Mouse (Mus musculus) liver, embryonic 13.5 days (tissue): Measurements from ENCODE around the gene Runx1. TPM values are rescaled to one million over a fixed set of nuclear protein-coding genes. Genes with fewer than 3 reads are reported as not detected.

Source experiments
- ATAC-seq: fragments of 200-750 bp; cut with Nextera tagmentation; 2 replicates; pipeline ENCODE4 v1.8.0; 2017; ENCODE audit warnings: low read depth, mild to moderate bottlenecking, moderate number of reproducible peaks, moderate library complexity
- DNase-seq: peaks from one replicate; pipeline ENCODE4 v3.0.0; 2022
- H3K27ac ChIP-seq: fragments of 300-500 bp; sonication (generic); 2 replicates; pipeline ENCODE4 v1.5.1; 2015; ENCODE audit warnings: moderate library complexity, mild to moderate bottlenecking, inconsistent platforms
- H3K27me3 ChIP-seq: fragments of 300-500 bp; sonication (generic); 2 replicates; pipeline ENCODE4 v1.6.1; 2015; ENCODE audit warnings: mild to moderate bottlenecking, inconsistent platforms
- H3K36me3 ChIP-seq: fragments of 300-500 bp; sonication (generic); 2 replicates; pipeline ENCODE4 v1.6.1; 2015; ENCODE audit warnings: mild to moderate bottlenecking, inconsistent platforms
- H3K4me1 ChIP-seq: fragments of 300-500 bp; sonication (generic); replicated peaks from 2 replicates; pipeline ENCODE4 v1.6.1; 2015; ENCODE audit warnings: inconsistent platforms
- H3K4me2 ChIP-seq: fragments of 300-500 bp; sonication (generic); 2 replicates; pipeline ENCODE4 v1.6.1; 2015; ENCODE audit warnings: inconsistent platforms, mild to moderate bottlenecking, moderate library complexity
- H3K4me3 ChIP-seq: fragments of 300-500 bp; sonication (generic); replicated peaks from 2 replicates; pipeline ENCODE4 v1.5.1; 2015; ENCODE audit warnings: mild to moderate bottlenecking, inconsistent platforms
- H3K9ac ChIP-seq: fragments of 300-500 bp; sonication (generic); 2 replicates; pipeline ENCODE4 v1.6.1; 2015; ENCODE audit warnings: mild to moderate bottlenecking, inconsistent platforms
- H3K9me3 ChIP-seq: fragments of 300-500 bp; sonication (generic); replicated peaks from 2 replicates; pipeline ENCODE4 v1.6.1; 2016; ENCODE audit warnings: inconsistent platforms
- WGBS: fragments of 180-500 bp; shearing (Covaris S2); methylation state at CpG from one replicate; pipeline ENCODE4 v1.1.7; 2015; ENCODE audit not compliant: insufficient replicate concordance; 5-methylcytosine and 5-hydroxymethylcytosine counted together
- polyA plus RNA-seq: library from polyadenylated mRNA; unstranded; fragments of >200 nt; fragmentation: Nextera tagmentation; extraction: Ambion mirVana; gene quantifications from 2 replicates; pipeline ENCODE4 v1.2.1, GENCODE M21; 2015

Runx1 gene
- polyA plus RNA-seq, 1 experiment from 2014 or later, result 5.9 TPM

DNA sequence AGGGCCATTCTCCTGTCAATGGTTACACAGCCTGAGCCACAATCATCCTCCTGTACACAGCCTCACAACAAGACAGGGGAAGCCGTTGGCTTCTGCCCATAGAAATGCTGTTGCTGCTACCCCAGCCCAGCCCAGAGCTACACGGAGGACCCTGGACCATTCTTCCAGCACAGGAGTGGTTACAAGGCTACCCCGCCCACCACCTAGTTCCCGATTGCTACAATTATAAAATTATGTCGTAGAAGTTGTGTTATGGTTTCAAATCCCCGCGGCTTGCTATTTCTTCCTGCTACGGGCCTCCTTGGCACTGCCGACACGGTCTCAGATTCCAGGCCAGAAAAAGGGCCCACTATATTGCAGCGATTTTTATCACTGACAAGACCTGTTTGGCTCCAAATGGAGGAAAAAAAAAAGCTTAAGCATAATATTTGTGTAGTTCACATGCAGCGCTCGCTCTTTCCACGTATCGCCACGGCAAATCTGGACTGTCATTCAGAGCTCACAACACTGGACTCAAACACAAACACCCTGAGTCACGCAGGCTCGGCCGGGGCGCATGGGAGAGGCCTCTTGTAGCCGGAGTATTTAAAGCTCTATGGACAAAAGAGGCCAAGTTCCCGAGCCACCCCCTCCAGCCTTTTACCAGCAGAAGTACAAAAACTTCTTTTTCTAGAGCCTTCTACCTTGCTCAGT, 180.4 kb downstream of the Runx1 start:
- Histone ChIP-seq H3K4me1 (peaks cover 8% of the 10 kb centered on the region; the same call in 1 of the 2 replicates), H3K9ac (no peak overlapping the region), H3K36me3 (peaks cover 25% of the 10 kb centered on the region), H3K4me2 (no peak overlapping the region), H3K27me3 (no peaks in the 10 kb centered on the region), H3K4me3 (no peak overlapping the region), H3K9me3 (no peaks in the 10 kb centered on the region), H3K27ac (no peak overlapping the region)
- ATAC-seq (no peak), DNase-seq (no peak)
- 82% methylated on average over 22 of the region's 22 CpGs for WGBS

DNA sequence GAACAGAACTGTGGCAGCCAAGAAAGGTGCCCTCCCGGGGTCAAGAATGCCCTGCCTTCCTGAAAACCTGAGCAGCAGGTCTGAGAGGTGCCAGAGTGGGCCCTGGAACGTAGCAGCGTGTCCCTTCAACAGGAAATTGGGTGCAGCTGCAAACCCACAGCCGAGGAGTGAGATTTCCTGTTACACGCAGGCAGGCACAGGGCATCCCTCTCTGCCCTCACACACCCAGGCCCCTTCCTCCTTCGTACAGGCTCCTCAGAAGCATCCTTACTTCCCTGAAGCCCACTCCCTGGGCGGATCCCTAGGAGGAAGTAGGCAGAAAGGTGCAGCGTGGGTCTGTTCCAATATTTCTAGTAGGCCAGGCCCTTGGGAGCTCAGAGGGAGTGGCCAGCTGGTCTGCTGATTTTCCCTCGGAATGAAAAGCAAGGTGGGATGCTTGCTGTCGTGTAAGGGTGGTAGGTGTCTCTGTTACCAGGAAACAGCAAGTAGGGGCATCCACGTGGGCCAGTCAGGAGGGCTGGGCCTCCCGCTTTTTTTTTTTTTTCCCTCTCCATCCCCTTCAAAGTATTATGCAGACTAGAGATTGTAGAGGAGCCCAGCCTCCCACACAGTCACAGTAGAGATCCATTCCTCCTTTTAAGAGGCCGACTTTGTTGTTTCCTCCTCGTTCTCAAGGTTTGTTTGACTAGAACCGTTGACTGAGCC, 181.1 kb downstream of the Runx1 start:
- Histone ChIP-seq H3K4me2 (no peak overlapping the region), H3K9ac (no peak overlapping the region), H3K27ac (no peak overlapping the region), H3K4me3 (no peak overlapping the region), H3K36me3 (peaks cover 25% of the 10 kb centered on the region), H3K9me3 (no peaks in the 10 kb centered on the region), H3K4me1 (peaks cover 8% of the 10 kb centered on the region; the same call in 1 of the 2 replicates), H3K27me3 (no peaks in the 10 kb centered on the region)
- no peak for ATAC-seq
- 53% methylated on average over 15 of the region's 15 CpGs for WGBS
- DNase-seq, result no peak

DNA sequence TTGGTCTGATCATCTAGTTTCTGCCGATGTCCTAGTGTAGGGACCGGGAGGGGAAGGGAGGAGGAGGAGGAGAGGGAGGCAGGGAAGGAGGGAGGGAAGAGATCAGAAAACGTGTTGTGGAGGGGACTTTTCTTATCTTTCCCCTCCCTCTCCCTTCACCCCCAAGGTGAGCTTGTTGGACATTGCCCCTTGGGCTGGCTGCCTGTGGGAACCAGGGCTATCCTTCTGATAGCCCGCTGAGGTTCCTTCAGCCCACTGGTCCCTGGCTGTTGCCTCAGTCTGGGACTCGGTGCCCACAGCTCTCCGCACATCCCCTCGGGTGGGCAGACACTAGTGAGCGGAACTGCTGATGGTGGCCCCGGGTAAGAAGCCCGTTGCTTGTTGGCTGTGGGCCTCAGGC, 181.6 kb downstream of the Runx1 start:
- Histone ChIP-seq H3K4me3 (no peak overlapping the region), H3K4me1 (peaks cover 8% of the 10 kb centered on the region; the same call in 1 of the 2 replicates), H3K4me2 (no peak overlapping the region), H3K27me3 (no peaks in the 10 kb centered on the region), H3K36me3 (peaks cover 25% of the 10 kb centered on the region), H3K9me3 (no peaks in the 10 kb centered on the region), H3K9ac (no peak overlapping the region), H3K27ac (no peak overlapping the region)
- ATAC-seq (no peak), DNase-seq (no peak)
- 78% methylated on average over 10 of the region's 10 CpGs for WGBS

DNA sequence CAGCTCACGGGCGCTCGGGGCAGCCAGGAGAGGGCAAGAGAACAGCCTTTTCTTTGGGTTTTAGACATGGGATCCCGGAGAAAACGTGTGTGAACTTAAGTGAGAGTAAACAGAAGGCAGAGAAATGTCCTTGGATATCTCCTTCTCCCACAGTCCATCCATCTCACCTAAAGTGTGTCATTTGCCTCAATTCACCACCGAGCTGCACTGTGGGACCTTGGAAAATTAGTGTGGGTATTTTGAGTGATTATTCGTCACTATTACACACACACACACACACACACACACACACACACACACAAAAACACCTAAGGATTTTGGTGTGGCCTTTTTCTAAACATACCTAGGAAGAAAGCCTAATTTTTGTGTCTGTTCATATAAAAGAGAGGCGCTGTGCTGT, 183.7 kb downstream of the Runx1 start:
- no peak overlapping the region for H3K9ac ChIP-seq
- no peak for ATAC-seq
- no peak overlapping the region for H3K4me2 ChIP-seq
- H3K4me1 ChIP-seq, result peaks cover 8% of the 10 kb centered on the region; the same call in 1 of the 2 replicates
- no peak overlapping the region for H3K27ac ChIP-seq
- H3K36me3 ChIP-seq, result peaks cover 27% of the 10 kb centered on the region
- DNase-seq, result no peak
- no peaks in the 10 kb centered on the region for H3K27me3 ChIP-seq
- WGBS, result 83% methylated on average over 8 of the region's 8 CpGs
- H3K9me3 ChIP-seq, result no peaks in the 10 kb centered on the region
- H3K4me3 ChIP-seq, result no peak overlapping the region

DNA sequence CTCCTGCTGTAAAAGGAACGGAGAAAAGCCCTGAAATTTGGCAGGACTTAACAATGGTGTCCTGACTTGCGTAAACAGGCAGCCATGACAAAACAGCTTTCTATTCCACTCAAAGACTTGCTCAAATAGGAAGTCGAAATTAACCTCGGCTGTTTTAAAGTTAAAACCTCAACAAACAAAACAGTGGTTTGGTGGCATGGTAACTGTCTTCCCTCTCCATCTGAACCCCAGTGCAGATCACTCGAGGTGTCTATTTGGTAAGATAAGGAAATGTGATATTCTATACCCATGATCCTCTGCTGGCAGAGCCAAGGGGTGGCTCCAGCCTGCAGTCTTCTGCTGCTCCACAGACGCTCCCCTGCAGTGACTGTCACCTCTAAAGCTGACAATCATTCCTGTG, 184.9 kb downstream of the Runx1 start:
- H3K4me2 ChIP-seq, result no peak overlapping the region
- H3K4me1 ChIP-seq, result peaks cover 8% of the 10 kb centered on the region; the same call in 1 of the 2 replicates
- no peak overlapping the region for H3K9ac ChIP-seq
- no peak overlapping the region for H3K27ac ChIP-seq
- DNase-seq (no peak), ATAC-seq (no peak)
- no peak overlapping the region for H3K4me3 ChIP-seq
- peaks cover 29% of the 10 kb centered on the region for H3K36me3 ChIP-seq
- WGBS, result 64% methylated on average over 6 of the region's 6 CpGs
- H3K27me3 ChIP-seq, result no peaks in the 10 kb centered on the region
- no peaks in the 10 kb centered on the region for H3K9me3 ChIP-seq

DNA sequence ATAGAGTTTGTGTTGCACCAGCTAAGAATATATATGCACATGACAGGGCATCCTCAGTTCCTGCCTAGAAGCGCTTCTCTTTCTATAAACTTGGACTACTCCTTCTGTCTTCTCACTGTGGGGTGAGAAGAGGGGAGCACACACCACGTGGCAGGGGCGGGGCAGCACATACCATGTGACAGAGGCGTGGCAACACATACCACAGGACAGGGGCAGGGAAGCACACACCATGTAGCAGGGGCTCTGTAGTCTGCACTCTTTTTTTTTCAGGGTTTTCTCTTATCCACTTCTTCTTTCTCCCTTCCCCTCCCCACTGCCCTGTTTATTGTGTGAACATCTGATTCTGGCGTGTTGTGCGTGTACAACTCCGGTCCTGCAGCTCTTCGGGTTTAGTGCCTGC, 186.9 kb downstream of the Runx1 start:
- H3K9me3 ChIP-seq, result no peaks in the 10 kb centered on the region
- WGBS, result 70% methylated on average over 8 of the region's 8 CpGs
- peak; percentile 58; the same call in 1 of the 2 replicates for ATAC-seq

DNA sequence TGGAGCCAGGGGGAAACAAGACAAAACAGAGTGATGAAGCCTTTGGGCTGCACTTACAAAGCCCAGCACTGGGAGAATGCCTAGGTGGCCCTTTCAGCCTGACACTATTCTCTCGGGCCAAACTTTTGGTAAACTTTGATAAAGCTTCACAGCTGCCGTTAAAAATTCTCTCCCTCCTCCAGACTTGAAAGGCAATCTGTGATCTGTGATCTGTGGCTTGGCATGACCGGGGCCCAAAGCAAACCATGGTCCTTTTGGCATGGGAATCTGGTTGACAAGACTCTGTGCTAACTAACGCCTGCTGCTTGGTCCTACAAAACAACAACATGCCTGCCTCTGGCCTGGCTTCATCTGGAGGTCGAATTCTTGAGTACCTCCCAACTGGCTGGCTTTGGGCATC, 188.9 kb downstream of the Runx1 start:
- no peak overlapping the region for H3K4me3 ChIP-seq
- DNase-seq, result no peak

More for the DNA sequence above, 186.9 kb downstream of the Runx1 start:
- DNase-seq, result no peak
- Histone ChIP-seq H3K27ac (no peak overlapping the region), H3K4me1 (no peaks in the 10 kb centered on the region; the same call in 1 of the 2 replicates), H3K27me3 (no peaks in the 10 kb centered on the region), H3K4me2 (no peak overlapping the region), H3K36me3 (peaks cover 25% of the 10 kb centered on the region), H3K9ac (no peak overlapping the region), H3K4me3 (no peak overlapping the region)

DNA sequence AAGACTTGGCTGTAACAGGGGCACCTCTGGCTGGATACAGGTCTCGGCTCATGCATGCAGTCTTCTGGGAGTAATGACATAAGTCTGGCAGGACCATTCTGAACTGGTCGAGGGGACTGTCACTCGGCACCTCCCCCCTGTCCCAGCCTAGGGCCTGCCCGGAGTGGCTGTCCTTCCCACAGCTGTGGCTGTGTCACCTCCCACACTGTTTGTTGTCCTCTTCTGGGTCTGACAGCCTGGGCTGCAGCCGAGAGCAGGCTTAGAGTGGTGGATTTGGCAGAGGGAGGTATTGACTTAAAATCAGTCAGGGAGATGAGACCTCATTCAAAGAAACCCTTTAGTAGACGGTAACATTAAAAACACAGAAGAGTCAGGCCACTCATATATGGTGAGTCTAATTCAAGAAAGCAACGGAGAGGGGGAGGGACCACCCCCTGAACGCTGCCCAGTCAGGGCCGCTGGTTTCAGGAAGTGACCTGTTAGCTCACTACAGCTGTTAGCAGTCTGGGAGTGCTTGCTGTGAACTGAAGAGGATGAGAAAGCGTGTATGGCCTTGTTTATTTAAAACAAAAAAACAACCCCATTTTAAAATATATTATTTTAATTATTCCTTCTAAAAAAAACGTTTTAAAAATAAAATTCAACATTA, 193.7 kb downstream of the Runx1 start:
- Histone ChIP-seq H3K36me3 (peaks cover 13% of the 10 kb centered on the region; the same call in 1 of the 2 replicates), H3K4me1 (no peaks in the 10 kb centered on the region), H3K9ac (no peak overlapping the region), H3K4me2 (no peak overlapping the region), H3K4me3 (no peak overlapping the region), H3K27ac (no peak overlapping the region), H3K9me3 (no peaks in the 10 kb centered on the region), H3K27me3 (no peaks in the 10 kb centered on the region)
- WGBS, result 56% methylated on average over 11 of the region's 11 CpGs
- no peak for ATAC-seq
- no peak for DNase-seq

More for the DNA sequence above, 188.9 kb downstream of the Runx1 start:
- no peaks in the 10 kb centered on the region for H3K9me3 ChIP-seq
- WGBS, result 57% methylated on average over 5 of the region's 5 CpGs
- no peaks in the 10 kb centered on the region for H3K27me3 ChIP-seq
- H3K4me1 ChIP-seq, result no peaks in the 10 kb centered on the region; the same call in 1 of the 2 replicates
- no peak overlapping the region for H3K27ac ChIP-seq
- H3K9ac ChIP-seq, result no peak overlapping the region
- ATAC-seq, result no peak
- no peak overlapping the region for H3K4me2 ChIP-seq
- peaks cover 11% of the 10 kb centered on the region for H3K36me3 ChIP-seq

DNA sequence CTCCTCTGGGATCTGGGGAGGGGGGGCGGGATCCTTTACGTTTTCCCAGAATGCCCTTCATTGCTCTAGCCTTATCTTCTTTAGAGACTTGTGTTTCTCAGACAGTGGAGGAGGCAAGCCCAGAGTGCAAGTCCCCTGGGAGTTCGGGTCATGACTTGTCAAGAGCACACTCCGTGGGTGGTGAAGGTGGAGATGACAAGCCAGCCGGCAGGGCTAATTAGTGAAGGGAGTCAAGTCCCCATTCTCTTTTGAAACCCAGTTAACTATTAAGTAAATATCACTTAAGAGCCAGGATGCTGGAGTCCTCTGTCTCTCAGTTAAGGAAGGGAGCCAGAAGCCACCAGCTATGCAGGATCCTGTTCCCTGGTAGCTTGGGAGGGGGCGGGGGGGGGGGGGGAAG, 194.3 kb downstream of the Runx1 start:
- 56% methylated on average over 6 of the region's 6 CpGs for WGBS
- Histone ChIP-seq H3K4me3 (no peak overlapping the region), H3K27me3 (no peaks in the 10 kb centered on the region), H3K9ac (no peak overlapping the region), H3K27ac (no peak overlapping the region), H3K4me1 (no peaks in the 10 kb centered on the region), H3K4me2 (no peak overlapping the region), H3K36me3 (peaks cover 14% of the 10 kb centered on the region; the same call in 1 of the 2 replicates), H3K9me3 (no peaks in the 10 kb centered on the region)
- ATAC-seq (no peak), DNase-seq (no peak)

DNA sequence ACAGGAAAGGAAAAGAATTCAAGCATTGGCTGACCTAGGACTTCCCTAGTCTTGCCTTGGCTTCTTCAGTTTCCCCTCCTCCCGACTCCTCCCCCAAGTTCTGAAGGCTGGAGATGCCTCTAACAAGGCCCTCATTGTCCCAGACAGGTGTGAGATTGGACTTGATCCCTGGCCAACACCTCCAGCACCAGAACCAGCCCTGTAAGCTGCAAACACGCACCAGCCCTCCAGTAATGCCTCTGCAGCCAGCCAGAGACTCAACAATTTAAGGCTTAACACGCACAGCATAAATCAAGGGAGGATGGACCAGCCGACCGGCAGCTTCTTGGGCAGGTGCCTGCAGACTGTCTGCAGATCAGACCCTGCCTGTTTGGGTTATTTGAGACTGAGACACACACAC, 195.0 kb downstream of the Runx1 start:
- DNase-seq (no peak), ATAC-seq (no peak)
- H3K9ac ChIP-seq, result no peak overlapping the region
- H3K4me1 ChIP-seq, result no peaks in the 10 kb centered on the region
- no peaks in the 10 kb centered on the region for H3K9me3 ChIP-seq
- no peak overlapping the region for H3K27ac ChIP-seq
- no peak overlapping the region for H3K4me2 ChIP-seq
- H3K36me3 ChIP-seq, result peaks cover 14% of the 10 kb centered on the region; the same call in 1 of the 2 replicates
- H3K27me3 ChIP-seq, result no peaks in the 10 kb centered on the region
- no peak overlapping the region for H3K4me3 ChIP-seq
- WGBS, result 64% methylated on average over 5 of the region's 5 CpGs

DNA sequence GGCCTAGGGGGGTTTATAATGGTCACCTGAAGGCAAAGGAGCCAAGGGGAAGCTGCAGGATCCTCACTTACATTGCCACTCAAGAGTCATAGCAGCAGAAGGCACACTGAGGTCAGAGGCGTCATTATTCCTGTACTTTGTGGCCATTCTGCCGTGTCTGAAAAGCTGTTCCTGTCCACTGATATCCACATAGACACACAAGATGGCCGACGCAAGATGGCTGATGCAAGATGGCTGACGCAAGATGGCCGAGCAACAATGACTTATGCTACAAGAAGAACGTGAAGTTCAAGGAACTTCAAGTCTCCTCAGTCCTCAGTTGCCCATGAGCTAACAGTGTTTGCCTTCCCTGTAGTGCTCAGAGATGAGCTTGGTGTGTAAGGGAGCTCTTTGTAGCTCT, 196.1 kb downstream of the Runx1 start:
- H3K36me3 ChIP-seq, result peaks cover 14% of the 10 kb centered on the region; the same call in 1 of the 2 replicates
- no peak overlapping the region for H3K4me3 ChIP-seq
- H3K4me1 ChIP-seq, result no peaks in the 10 kb centered on the region
- DNase-seq (no peak), ATAC-seq (no peak)
- 85% methylated on average over 7 of the region's 7 CpGs for WGBS
- H3K27ac ChIP-seq, result no peak overlapping the region
- H3K4me2 ChIP-seq, result no peak overlapping the region
- no peak overlapping the region for H3K9ac ChIP-seq
- H3K27me3 ChIP-seq, result no peaks in the 10 kb centered on the region
- no peaks in the 10 kb centered on the region for H3K9me3 ChIP-seq
